Mouse (Mus musculus): ENCODE measurements at regions not wholly inside any gene's neighbourhood (a gene's known extent, or its start where the extent isn't known, plus 50 kb on each side); places are given as distances from the start of the nearest gene placed in this dataset.

DNA sequence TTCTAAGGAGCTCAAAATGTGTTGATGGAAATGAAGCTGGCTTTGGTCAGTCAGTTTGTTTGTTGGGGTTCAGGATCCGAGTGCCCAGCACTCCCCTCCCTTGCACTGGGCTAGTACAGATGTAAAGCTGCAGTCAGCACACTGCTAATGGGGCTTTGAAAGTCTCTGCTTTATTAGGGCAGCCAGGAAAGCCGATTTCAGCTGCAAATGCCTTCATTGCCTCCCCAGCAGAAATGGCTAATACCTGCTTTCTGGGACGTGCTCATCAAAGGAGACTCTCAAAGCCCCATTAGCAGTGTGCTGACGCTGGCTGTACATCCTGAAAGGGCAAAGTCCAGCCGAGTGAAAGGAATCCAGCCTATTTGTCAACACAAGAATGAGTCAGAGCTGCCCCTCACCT lies 55.2 kb upstream of the Cadm1 start:
- H3K4me1 ChIP-seq (ENCODE audit: control insufficient read depth, insufficient read depth): no peaks in the 10 kb centered on the region
- no peak overlapping the region for H3K27ac ChIP-seq (ENCODE audit: low read depth)
- WGBS: 48% methylated on average over 5 of the region's 5 CpGs
- H3K4me2 ChIP-seq (ENCODE audit: low read depth, low read length): no peak overlapping the region
- no peak overlapping the region for H3K9ac ChIP-seq (replicated peaks; ENCODE audit: low read depth, low read length)
- TF ChIP-seq EP300 (IDR thresholded peaks at IDR 0.05; ENCODE audit: low read depth): no peak
- no peak for TF ChIP-seq CTCF (IDR thresholded peaks at IDR 0.05; ENCODE audit: low read depth)
- no peaks in the 10 kb centered on the region for H3K36me3 ChIP-seq (replicated peaks; ENCODE audit: control insufficient read depth, insufficient read depth, low read length)
- H3K9me3 ChIP-seq (replicated peaks; ENCODE audit: control insufficient read depth, low read length): no peaks in the 10 kb centered on the region
- no peak overlapping the region for H3K4me3 ChIP-seq (ENCODE audit: low read depth, low read length)
- DNase-seq (ENCODE audit: low spot score) (no peak), ATAC-seq (ENCODE audit: insufficient read depth, low read depth) (no peak)
- peaks cover 8% of the 10 kb centered on the region for H3K27me3 ChIP-seq (ENCODE audit: control insufficient read depth, insufficient read depth, low read length)

GRCm38 (mm10) chr9:47477889-47478288 lies 52.1 kb upstream of the Cadm1 start:
- Histone ChIP-seq H3K27me3 (ENCODE audit: control insufficient read depth, insufficient read depth, low read length) (peaks cover 4% of the 10 kb centered on the region), H3K4me3 (ENCODE audit: low read depth, low read length) (no peak overlapping the region), H3K9ac (replicated peaks; ENCODE audit: low read depth, low read length) (no peak overlapping the region), H3K36me3 (replicated peaks; ENCODE audit: control insufficient read depth, insufficient read depth, low read length) (no peaks in the 10 kb centered on the region), H3K4me1 (ENCODE audit: control insufficient read depth, insufficient read depth) (no peaks in the 10 kb centered on the region), H3K9me3 (replicated peaks; ENCODE audit: control insufficient read depth, low read length) (no peaks in the 10 kb centered on the region), H3K27ac (ENCODE audit: low read depth) (no peak overlapping the region), H3K4me2 (ENCODE audit: low read depth, low read length) (no peak overlapping the region)
- no peak for ATAC-seq (ENCODE audit: insufficient read depth, low read depth)
- no peak for DNase-seq (ENCODE audit: low spot score)
- 86% methylated on average over 2 of the region's 2 CpGs for WGBS
- TF ChIP-seq EP300 (IDR thresholded peaks at IDR 0.05; ENCODE audit: low read depth): no peak
- TF ChIP-seq CTCF (IDR thresholded peaks at IDR 0.05; ENCODE audit: low read depth): no peak
